Mouse (Mus musculus) hindbrain, embryonic 11.5 days (tissue): ENCODE results near the gene Zbtb40. TPM values are rescaled to one million over a fixed set of nuclear protein-coding genes. Genes with fewer than 3 reads are reported as not detected.

Experiments
- ATAC-seq: fragments of 200-750 bp; cut with Nextera tagmentation; 2 replicates; pipeline ENCODE4 v1.8.0; 2017; ENCODE audit warnings: mild to moderate bottlenecking, moderate TSS enrichment, moderate library complexity; ENCODE audit not compliant: low FRiP score
- DNase-seq: peaks from one replicate; pipeline ENCODE4 v3.0.0-alpha.2; 2015; ENCODE audit warnings: low spot score
- H3K27ac ChIP-seq: fragments of 300-500 bp; sonication (generic); 2 replicates; pipeline ENCODE4 v1.5.1; 2014; ENCODE audit warnings: mild to moderate bottlenecking, low read depth, low read length
- H3K27me3 ChIP-seq: fragments of 300-500 bp; sonication (generic); 2 replicates; pipeline ENCODE4 v1.6.1; 2014; ENCODE audit warnings: mild to moderate bottlenecking, low read length, moderate library complexity, mixed read lengths; ENCODE audit not compliant: control insufficient read depth, insufficient read depth
- H3K36me3 ChIP-seq: fragments of 300-500 bp; sonication (generic); 2 replicates; pipeline ENCODE4 v1.6.1; 2014; ENCODE audit warnings: mild to moderate bottlenecking, low read length, moderate library complexity, mixed read lengths; ENCODE audit not compliant: control insufficient read depth, insufficient read depth
- H3K4me1 ChIP-seq: fragments of 300-500 bp; sonication (generic); replicated peaks from 2 replicates; pipeline ENCODE4 v1.6.1; 2014; ENCODE audit warnings: low read length, mixed read lengths; ENCODE audit not compliant: control insufficient read depth, insufficient read depth
- H3K4me2 ChIP-seq: fragments of 300-500 bp; sonication (generic); replicated peaks from 2 replicates; pipeline ENCODE4 v1.6.1; 2014; ENCODE audit warnings: mild to moderate bottlenecking, low read depth, low read length
- H3K4me3 ChIP-seq: fragments of 300-500 bp; sonication (generic); 2 replicates; pipeline ENCODE4 v1.5.1; 2014; ENCODE audit warnings: low read depth, low read length
- H3K9ac ChIP-seq: fragments of 300-500 bp; sonication (generic); 2 replicates; pipeline ENCODE4 v1.6.1; 2014; ENCODE audit warnings: low read depth, low read length
- H3K9me3 ChIP-seq: fragments of 300-500 bp; sonication (generic); 2 replicates; pipeline ENCODE4 v1.6.1; 2016; ENCODE audit warnings: low read length; ENCODE audit not compliant: control insufficient read depth
- WGBS: fragments of 180-500 bp; shearing (Covaris S2); extraction: QIAGEN DNeasy Blood & Tissue Kit; methylation state at CpG from one replicate; pipeline ENCODE4 v1.1.7; 2014; 5-methylcytosine and 5-hydroxymethylcytosine counted together
- polyA plus RNA-seq: library from polyadenylated mRNA; unstranded; fragments of >200 nt; fragmentation: Nextera tagmentation; extraction: Ambion mirVana; gene quantifications from 2 replicates; pipeline ENCODE4 v1.2.1, GENCODE M21; 2014

Zbtb40 gene
- polyA plus RNA-seq, 1 experiment from 2014 or later: 3.5 TPM

DNA sequence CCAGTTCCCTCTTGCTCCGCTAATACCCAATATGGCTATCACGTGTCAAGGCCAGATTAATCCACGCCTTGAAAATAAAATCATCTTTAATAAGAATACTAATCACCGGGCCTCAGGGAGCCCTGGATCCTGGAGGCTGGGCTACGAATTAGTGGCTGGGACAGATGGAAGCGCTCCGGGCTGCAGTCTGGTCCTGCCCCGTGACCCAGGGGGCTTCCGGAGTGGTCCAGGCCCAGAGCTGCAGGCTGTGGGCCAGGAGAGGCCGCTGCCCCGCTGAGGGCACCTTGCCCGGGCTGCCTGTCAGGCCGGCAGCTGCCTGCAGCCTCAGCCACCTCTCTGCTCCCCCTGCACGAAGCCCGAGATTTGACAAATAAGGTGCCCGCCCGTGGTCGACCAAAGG lies 105.8 kb downstream of the Zbtb40 start:
- Histone ChIP-seq H3K4me1 (no peaks in the 10 kb centered on the region; the same call in none of the 2 replicates), H3K4me3 (no peak overlapping the region), H3K27ac (no peak overlapping the region), H3K4me2 (no peak overlapping the region), H3K9ac (no peak overlapping the region), H3K27me3 (0 out of 2 replicates have a peak, but pooled peaks cover 4% of the 10 kb centered on the region), H3K36me3 (no peaks in the 10 kb centered on the region), H3K9me3 (no peaks in the 10 kb centered on the region)
- DNase-seq: no peak
- ATAC-seq: no peak
- 31% methylated on average over 18 of the region's 18 CpGs for whole genome bisulfite sequencing

- peaks cover 4% of the 10 kb centered on the region; the same call in 1 of the 2 replicates for H3K27me3 ChIP-seq
- no peaks in the 10 kb centered on the region for H3K36me3 ChIP-seq
Measured at GRCm38 (mm10) chr4:136937935-136938334, 110.7 kb downstream of the Zbtb40 start.

DNA sequence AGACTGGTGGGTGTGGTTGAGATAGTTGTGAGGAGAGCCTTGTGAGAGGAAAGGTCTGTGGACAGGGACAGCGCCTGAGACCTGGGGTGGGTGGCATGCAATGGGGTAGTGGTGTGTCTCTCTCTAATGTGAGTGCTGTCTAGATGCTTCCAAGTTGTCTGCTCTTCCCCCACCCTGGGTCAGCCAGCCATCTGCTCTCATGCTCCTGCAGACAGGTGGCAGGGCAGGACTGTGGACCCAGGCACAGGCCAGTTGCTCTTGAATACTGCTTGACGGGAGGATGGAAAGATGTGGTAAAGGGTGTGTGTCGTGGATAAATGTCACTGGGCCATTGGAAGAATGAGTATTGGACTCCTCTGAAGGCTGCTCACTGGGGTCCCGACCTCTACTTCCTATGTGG lies 111.3 kb downstream of the Zbtb40 start:
- no peak overlapping the region for H3K4me3 ChIP-seq
- H3K27ac ChIP-seq: no peak overlapping the region
- no peaks in the 10 kb centered on the region for H3K36me3 ChIP-seq
- H3K27me3 ChIP-seq: peaks cover 4% of the 10 kb centered on the region; the same call in 1 of the 2 replicates
- H3K9ac ChIP-seq: no peak overlapping the region
- no peak overlapping the region for H3K4me2 ChIP-seq
- DNase-seq (no peak), ATAC-seq (no peak)
- peaks cover 3% of the 10 kb centered on the region for H3K4me1 ChIP-seq
- H3K9me3 ChIP-seq: no peaks in the 10 kb centered on the region
- WGBS: 79% methylated on average over 4 of the region's 4 CpGs

More at GRCm38 (mm10) chr4:136937935-136938334, 110.7 kb downstream of the Zbtb40 start:
- no peak overlapping the region for H3K27ac ChIP-seq
- 94% methylated on average over 5 of the region's 5 CpGs for WGBS
- no peak for DNase-seq
- H3K9me3 ChIP-seq: no peaks in the 10 kb centered on the region
- no peak for ATAC-seq
- no peak overlapping the region for H3K4me3 ChIP-seq
- no peak overlapping the region for H3K4me2 ChIP-seq
- H3K4me1 ChIP-seq: peaks cover 3% of the 10 kb centered on the region
- H3K9ac ChIP-seq: no peak overlapping the region

DNA sequence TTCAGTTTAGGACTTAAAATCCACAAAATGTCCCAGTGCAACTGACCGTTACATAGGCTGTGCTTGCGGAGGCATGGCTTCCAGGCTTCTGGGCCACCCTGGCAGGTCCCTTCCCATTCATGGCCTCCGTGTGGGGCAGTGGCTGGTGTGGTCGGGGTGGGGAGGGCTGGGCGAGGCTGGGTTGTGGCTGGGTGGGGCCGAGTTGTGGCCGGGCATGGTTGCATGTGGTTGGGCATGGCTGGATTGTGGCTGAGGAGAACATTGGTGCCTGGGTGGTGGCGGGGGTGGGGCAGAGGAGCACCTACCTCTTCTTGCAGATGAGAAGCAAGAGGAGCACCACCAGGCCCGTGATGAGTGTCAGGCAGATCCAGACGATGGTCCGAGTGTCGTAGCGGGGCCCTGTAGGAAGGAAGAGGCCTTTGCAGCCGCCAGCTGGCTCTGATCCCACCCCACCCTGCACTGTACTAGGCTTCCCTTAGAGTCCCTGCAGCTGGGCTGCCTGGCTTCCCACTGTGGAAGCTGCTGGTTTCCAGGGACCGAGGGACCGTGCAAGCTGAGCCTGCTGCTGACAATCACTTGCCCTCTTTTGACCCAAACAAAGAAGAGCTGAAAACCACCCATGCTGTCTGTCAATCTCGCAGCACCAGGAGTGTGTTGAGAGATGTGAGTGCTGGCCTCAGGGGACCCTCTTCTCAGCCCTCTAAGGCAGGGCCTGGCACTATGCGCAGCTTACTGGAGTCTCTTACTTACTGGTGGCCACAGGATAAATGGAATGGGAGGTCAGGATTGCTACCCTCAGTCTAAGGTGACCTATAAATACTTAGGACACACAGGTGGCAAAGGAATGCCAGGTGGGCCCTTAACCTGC lies 113.6 kb downstream of the Zbtb40 start:
- no peak overlapping the region for H3K9ac ChIP-seq
- H3K4me1 ChIP-seq: peaks cover 3% of the 10 kb centered on the region
- peaks cover 4% of the 10 kb centered on the region; the same call in 1 of the 2 replicates for H3K27me3 ChIP-seq
- H3K4me3 ChIP-seq: no peak overlapping the region
- H3K9me3 ChIP-seq: no peaks in the 10 kb centered on the region
- no peak overlapping the region for H3K27ac ChIP-seq
- ATAC-seq: no peak; the same call in 1 of the 2 replicates
- WGBS: 49% methylated on average over 17 of the region's 18 CpGs
- DNase-seq: no peak
- H3K36me3 ChIP-seq: no peaks in the 10 kb centered on the region
- H3K4me2 ChIP-seq: no peak overlapping the region

DNA sequence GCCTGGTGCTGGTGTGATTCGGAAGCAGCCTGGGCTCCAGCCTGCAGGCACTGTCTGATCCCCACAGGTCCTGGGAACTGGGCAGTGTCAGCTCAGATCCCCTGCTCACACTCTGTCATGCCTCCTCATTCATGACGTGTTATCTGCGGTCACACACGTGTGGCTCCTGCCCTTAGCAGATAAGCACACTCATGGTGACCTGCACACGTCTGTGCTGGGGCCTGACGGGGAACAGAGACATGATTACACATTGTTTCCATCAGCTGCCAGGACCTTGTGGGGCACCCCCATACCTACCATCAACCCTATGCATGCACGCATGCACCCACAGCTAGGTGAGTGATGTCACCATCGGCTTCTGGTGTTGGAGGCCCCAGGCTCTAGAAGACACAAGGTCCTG lies 118.1 kb downstream of the Zbtb40 start:
- no peaks in the 10 kb centered on the region for H3K9me3 ChIP-seq
- 89% methylated on average over 8 of the region's 8 CpGs for WGBS
- ATAC-seq (no peak), DNase-seq (no peak)
- H3K4me3 ChIP-seq: no peak overlapping the region
- H3K4me1 ChIP-seq: peaks cover 3% of the 10 kb centered on the region; the same call in 1 of the 2 replicates
- no peaks in the 10 kb centered on the region for H3K36me3 ChIP-seq
- H3K27me3 ChIP-seq: peaks cover 4% of the 10 kb centered on the region; the same call in 1 of the 2 replicates
- no peak overlapping the region for H3K27ac ChIP-seq
- H3K9ac ChIP-seq: no peak overlapping the region
- no peak overlapping the region for H3K4me2 ChIP-seq

Other genes starting within 250 kb of the Zbtb40 start
- 18.5 and 20.1 TPM in 2 replicates for gene Ephb2, start 212.8 kb downstream of the Zbtb40 start, polyA plus RNA-seq
- gene C1qb, start 162.6 kb downstream of the Zbtb40 start, polyA plus RNA-seq: 34.4 and 40.3 TPM in 2 replicates
- 17.7 and 19.2 TPM in 2 replicates for gene C1qc, start 155.7 kb downstream of the Zbtb40 start, polyA plus RNA-seq
- 14.3 and 15.2 TPM in 2 replicates for gene C1qa, start 150.0 kb downstream of the Zbtb40 start, polyA plus RNA-seq
- 0.99 and 1.2 TPM in 2 replicates for gene Epha8, start 92.0 kb downstream of the Zbtb40 start, polyA plus RNA-seq
- 2.2 and 3.5 TPM in 2 replicates for gene Wnt4, start 228.7 kb upstream of the Zbtb40 start, polyA plus RNA-seq